Mouse (Mus musculus): ENCODE data around the gene Ifnlr1. TPM values are rescaled to one million over a fixed set of nuclear protein-coding genes. Genes with fewer than 3 reads are reported as not detected.
A peak's percentile ranks its signal among the peaks of the same experiment; 100 is the strongest.
"Not testable (repeated sequence)": the region's sequence is repeated elsewhere in the genome, so short reads cannot be mapped to it uniquely, and the experiment has no call there.

Ifnlr1 gene
- polyA plus RNA-seq, 1 experiment from 2014 or later = 0.28 TPM

GRCm38 (mm10) chr4:135698498-135698897 lies 12.4 kb downstream of the Ifnlr1 start:
- no peak overlapping the region for H3K27ac ChIP-seq
- no peaks in the 10 kb centered on the region for H3K36me3 ChIP-seq
- WGBS = 68% methylated on average over 7 of the region's 7 CpGs
- no peaks in the 10 kb centered on the region for H3K9me3 ChIP-seq
- H3K27me3 ChIP-seq (ENCODE audit: insufficient read depth, poor library complexity, severe bottlenecking) = no peaks in the 10 kb centered on the region
- peak overlapping the region; percentile 7; the same call in 1 of the 2 replicates for H3K4me3 ChIP-seq
- peaks cover 7% of the 10 kb centered on the region; the same call in 1 of the 2 replicates for H3K4me1 ChIP-seq
- no peak for DNase-seq (ENCODE audit: low spot score)

GRCm38 (mm10) chr4:135703497-135703896 lies 17.4 kb downstream of the Ifnlr1 start:
- DNase-seq (ENCODE audit: low spot score) = no peak
- Histone ChIP-seq H3K36me3 (no peaks in the 10 kb centered on the region), H3K4me1 (peaks cover 14% of the 10 kb centered on the region; the same call in 1 of the 2 replicates), H3K9me3 (no peaks in the 10 kb centered on the region), H3K27ac (no peak overlapping the region), H3K27me3 (ENCODE audit: insufficient read depth, poor library complexity, severe bottlenecking) (peaks cover 22% of the 10 kb centered on the region), H3K4me3 (no peak overlapping the region)
- WGBS = 67% methylated on average over 13 of the region's 13 CpGs

- Histone ChIP-seq H3K27me3 (ENCODE audit: insufficient read depth, poor library complexity, severe bottlenecking) (peaks cover 25% of the 10 kb centered on the region), H3K4me1 (peaks cover 14% of the 10 kb centered on the region; the same call in 1 of the 2 replicates), H3K9me3 (no peaks in the 10 kb centered on the region), H3K36me3 (no peaks in the 10 kb centered on the region), H3K27ac (no peak overlapping the region), H3K4me3 (no peak overlapping the region)
- 47% methylated on average over 6 of the region's 6 CpGs for WGBS
- no peak for DNase-seq (ENCODE audit: low spot score)
Observed at GRCm38 (mm10) chr4:135704016-135704415, 17.9 kb downstream of the Ifnlr1 start.

GRCm38 (mm10) chr4:135706045-135706444 lies 20.0 kb downstream of the Ifnlr1 start:
- WGBS = 87% methylated on average over 6 of the region's 6 CpGs
- peaks cover 8% of the 10 kb centered on the region; the same call in 1 of the 2 replicates for H3K4me1 ChIP-seq
- H3K4me3 ChIP-seq = no peak overlapping the region
- no peak overlapping the region for H3K27ac ChIP-seq
- H3K36me3 ChIP-seq = no peaks in the 10 kb centered on the region
- no peak for DNase-seq (ENCODE audit: low spot score)
- peaks cover 25% of the 10 kb centered on the region for H3K27me3 ChIP-seq (ENCODE audit: insufficient read depth, poor library complexity, severe bottlenecking)
- no peaks in the 10 kb centered on the region for H3K9me3 ChIP-seq

- H3K27me3 ChIP-seq (ENCODE audit: insufficient read depth, poor library complexity, severe bottlenecking) = peaks cover 25% of the 10 kb centered on the region
- no peak overlapping the region for H3K27ac ChIP-seq
- no peaks in the 10 kb centered on the region for H3K9me3 ChIP-seq
- peak; percentile 88 for DNase-seq (ENCODE audit: low spot score)
- peak overlapping the region; percentile 39 for H3K4me3 ChIP-seq
- 10% methylated on average over 8 of the region's 8 CpGs for WGBS
- no peaks in the 10 kb centered on the region for H3K36me3 ChIP-seq
- peaks cover 4% of the 10 kb centered on the region; the same call in 1 of the 2 replicates for H3K4me1 ChIP-seq
Observed at GRCm38 (mm10) chr4:135709072-135709564, 23.0 kb downstream of the Ifnlr1 start.

GRCm38 (mm10) chr4:135709621-135710020 lies 23.5 kb downstream of the Ifnlr1 start:
- DNase-seq (ENCODE audit: low spot score) = no peak
- 0 out of 2 replicates have a peak overlapping the region, but pooled peaks have one; percentile 8 for H3K27ac ChIP-seq
- H3K36me3 ChIP-seq = no peaks in the 10 kb centered on the region
- 70% methylated on average over 11 of the region's 11 CpGs for WGBS
- no peaks in the 10 kb centered on the region for H3K9me3 ChIP-seq
- H3K4me1 ChIP-seq = 0 out of 2 replicates have a peak, but pooled peaks cover 4% of the 10 kb centered on the region
- no peak overlapping the region for H3K4me3 ChIP-seq
- peaks cover 22% of the 10 kb centered on the region for H3K27me3 ChIP-seq (ENCODE audit: insufficient read depth, poor library complexity, severe bottlenecking)

- WGBS = 44% methylated on average over 3 of the region's 3 CpGs
- peaks cover 16% of the 10 kb centered on the region for H3K27me3 ChIP-seq (ENCODE audit: insufficient read depth, poor library complexity, severe bottlenecking)
Observed at GRCm38 (mm10) chr4:135710392-135710791, 24.3 kb downstream of the Ifnlr1 start.

GRCm38 (mm10) chr4:135714776-135715175 lies 28.7 kb downstream of the Ifnlr1 start:
- no peak for DNase-seq (ENCODE audit: low spot score)
- Histone ChIP-seq H3K36me3 (no peaks in the 10 kb centered on the region), H3K27me3 (ENCODE audit: insufficient read depth, poor library complexity, severe bottlenecking) (no peaks in the 10 kb centered on the region), H3K4me3 (no peak overlapping the region), H3K9me3 (no peaks in the 10 kb centered on the region), H3K27ac (no peak overlapping the region), H3K4me1 (0 out of 2 replicates have a peak, but pooled peaks cover 4% of the 10 kb centered on the region)
- 71% methylated on average over 8 of the region's 8 CpGs for WGBS

More at GRCm38 (mm10) chr4:135710392-135710791, 24.3 kb downstream of the Ifnlr1 start:
- no peak overlapping the region for H3K4me3 ChIP-seq
- no peak overlapping the region for H3K27ac ChIP-seq
- DNase-seq (ENCODE audit: low spot score) = no peak
- H3K9me3 ChIP-seq = no peaks in the 10 kb centered on the region
- H3K36me3 ChIP-seq = no peaks in the 10 kb centered on the region
- H3K4me1 ChIP-seq = 0 out of 2 replicates have a peak, but pooled peaks cover 4% of the 10 kb centered on the region

GRCm38 (mm10) chr4:135716438-135716837 lies 30.4 kb downstream of the Ifnlr1 start:
- not testable (repeated sequence) for H3K9me3 ChIP-seq; DNase-seq (ENCODE audit: low spot score); H3K27me3 ChIP-seq (ENCODE audit: insufficient read depth, poor library complexity, severe bottlenecking); H3K27ac ChIP-seq; H3K4me1 ChIP-seq; H3K36me3 ChIP-seq; H3K4me3 ChIP-seq
- 93% methylated on average over 11 of the region's 11 CpGs for WGBS

- WGBS = 71% methylated on average over 17 of the region's 17 CpGs
- Histone ChIP-seq H3K36me3 (no peaks in the 10 kb centered on the region), H3K27ac (no peak overlapping the region), H3K4me1 (peaks cover 15% of the 10 kb centered on the region), H3K27me3 (ENCODE audit: insufficient read depth, poor library complexity, severe bottlenecking) (no peaks in the 10 kb centered on the region; the same call in 1 of the 2 replicates), H3K9me3 (peaks cover 3% of the 10 kb centered on the region; the same call in 1 of the 2 replicates), H3K4me3 (no peak overlapping the region)
- no peak for DNase-seq (ENCODE audit: low spot score)
Observed at GRCm38 (mm10) chr4:135722540-135723290, 36.6 kb downstream of the Ifnlr1 start.

GRCm38 (mm10) chr4:135726416-135726815 lies 40.3 kb downstream of the Ifnlr1 start:
- Histone ChIP-seq H3K36me3 (no peaks in the 10 kb centered on the region), H3K4me1 (peaks cover 34% of the 10 kb centered on the region), H3K27ac (0 out of 2 replicates have a peak overlapping the region, but pooled peaks have one; percentile 8), H3K4me3 (no peak overlapping the region), H3K27me3 (ENCODE audit: insufficient read depth, poor library complexity, severe bottlenecking) (peaks cover 26% of the 10 kb centered on the region), H3K9me3 (no peaks in the 10 kb centered on the region; the same call in 1 of the 2 replicates)
- 76% methylated on average over 11 of the region's 11 CpGs for WGBS
- no peak for DNase-seq (ENCODE audit: low spot score)

GRCm38 (mm10) chr4:135727817-135728216 lies 41.7 kb downstream of the Ifnlr1 start, which contains the start of gene Il22ra1:
TSS of gene Il22ra1 (plus strand) at chr4:135728172.
- DNase-seq (ENCODE audit: low spot score) = no peak
- WGBS = 9% methylated on average over 14 of the region's 14 CpGs
- Histone ChIP-seq H3K36me3 (no peaks in the 10 kb centered on the region), H3K27ac (peak within 1 kb of the TSS; percentile 72), H3K9me3 (no peaks in the 10 kb centered on the region; the same call in 1 of the 2 replicates), H3K27me3 (ENCODE audit: insufficient read depth, poor library complexity, severe bottlenecking) (peaks cover 26% of the 10 kb centered on the region), H3K4me3 (peak within 1 kb of the TSS; percentile 48), H3K4me1 (peaks cover 34% of the 10 kb centered on the region)

- 86% methylated on average over 9 of the region's 9 CpGs for WGBS
- DNase-seq (ENCODE audit: low spot score) = no peak
Observed at GRCm38 (mm10) chr4:135730204-135730603, 44.1 kb downstream of the Ifnlr1 start.

More at GRCm38 (mm10) chr4:135730204-135730603, 44.1 kb downstream of the Ifnlr1 start:
- Histone ChIP-seq H3K36me3 (no peaks in the 10 kb centered on the region), H3K9me3 (peaks cover 6% of the 10 kb centered on the region), H3K4me1 (peaks cover 34% of the 10 kb centered on the region), H3K27ac (no peak overlapping the region), H3K27me3 (ENCODE audit: insufficient read depth, poor library complexity, severe bottlenecking) (peaks cover 26% of the 10 kb centered on the region), H3K4me3 (no peak overlapping the region)

Measured in heart, embryonic 10.5 days (tissue).